Mouse (Mus musculus): ENCODE results near the gene Bves.
"Not testable (repeated sequence)": the region's sequence is repeated elsewhere in the genome, so short reads cannot be mapped to it uniquely, and the experiment has no call there.

Bves gene

DNA sequence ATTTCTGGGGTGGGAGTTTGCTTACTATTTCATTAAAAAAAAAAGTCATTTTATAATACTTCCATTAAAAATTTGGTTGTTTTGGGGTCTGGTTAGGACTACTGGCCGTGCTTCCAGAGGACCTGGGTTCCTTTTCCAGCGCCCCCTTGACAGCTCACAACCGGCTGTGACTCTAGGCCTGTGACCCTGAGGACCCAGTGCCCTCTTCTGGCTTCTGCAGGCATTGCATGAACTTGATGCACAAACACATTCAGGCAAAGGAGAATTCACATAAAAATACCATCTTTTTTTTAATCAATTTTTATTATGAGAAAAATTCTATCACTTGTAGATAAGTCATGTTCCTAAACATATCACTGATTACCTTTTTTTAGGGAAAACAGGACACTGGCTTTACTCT lies 12.6 kb downstream of the Bves start:
- CTCF ChIA-PET = not testable (repeated sequence)

DNA sequence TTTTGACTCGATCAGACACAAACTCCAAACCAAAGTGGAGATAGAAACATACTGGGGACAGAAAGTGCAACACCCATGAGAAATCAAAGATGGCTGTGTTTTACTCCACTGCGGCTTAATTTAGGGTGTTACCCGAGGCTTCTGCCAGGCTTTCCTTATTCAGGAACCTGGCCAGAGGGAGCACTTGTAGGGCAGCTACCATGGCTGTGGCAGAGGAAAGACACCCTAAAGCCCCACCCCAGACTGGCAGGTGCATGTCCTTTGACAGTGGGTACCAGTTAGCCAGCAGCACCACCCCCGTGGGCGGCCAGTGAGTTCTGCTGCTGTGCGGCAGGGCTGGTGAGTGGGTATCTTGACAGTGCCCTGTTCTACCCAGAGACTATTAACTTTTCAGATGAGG lies 20.5 kb downstream of the Bves start:
- CTCF ChIA-PET = no interaction called here

DNA sequence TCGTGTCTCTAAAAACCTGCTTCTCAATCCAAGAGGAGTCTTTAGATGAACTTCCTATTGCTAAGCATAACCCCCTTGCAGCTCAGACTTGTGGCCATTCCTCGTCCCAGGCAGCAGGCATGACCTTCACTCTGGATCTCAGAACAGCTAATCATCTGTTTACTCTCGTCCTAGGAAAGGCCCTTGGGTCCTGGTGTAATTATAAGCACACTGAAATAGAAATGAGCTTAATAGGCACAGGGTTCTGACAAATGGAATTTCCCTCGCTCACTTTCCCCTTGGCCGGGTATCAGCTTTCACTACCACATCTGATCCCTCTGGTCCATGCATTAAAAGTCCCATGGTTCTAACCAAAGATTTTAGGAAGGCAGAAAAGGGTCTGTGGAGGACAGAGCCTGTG lies 27.8 kb downstream of the Bves start:
- CTCF ChIA-PET = interaction anchor here (0.6 kb wide), 1 partner anchor 1212 kb away, joined by 5 read pairs; no protein-coding TSS in a partner anchor

DNA sequence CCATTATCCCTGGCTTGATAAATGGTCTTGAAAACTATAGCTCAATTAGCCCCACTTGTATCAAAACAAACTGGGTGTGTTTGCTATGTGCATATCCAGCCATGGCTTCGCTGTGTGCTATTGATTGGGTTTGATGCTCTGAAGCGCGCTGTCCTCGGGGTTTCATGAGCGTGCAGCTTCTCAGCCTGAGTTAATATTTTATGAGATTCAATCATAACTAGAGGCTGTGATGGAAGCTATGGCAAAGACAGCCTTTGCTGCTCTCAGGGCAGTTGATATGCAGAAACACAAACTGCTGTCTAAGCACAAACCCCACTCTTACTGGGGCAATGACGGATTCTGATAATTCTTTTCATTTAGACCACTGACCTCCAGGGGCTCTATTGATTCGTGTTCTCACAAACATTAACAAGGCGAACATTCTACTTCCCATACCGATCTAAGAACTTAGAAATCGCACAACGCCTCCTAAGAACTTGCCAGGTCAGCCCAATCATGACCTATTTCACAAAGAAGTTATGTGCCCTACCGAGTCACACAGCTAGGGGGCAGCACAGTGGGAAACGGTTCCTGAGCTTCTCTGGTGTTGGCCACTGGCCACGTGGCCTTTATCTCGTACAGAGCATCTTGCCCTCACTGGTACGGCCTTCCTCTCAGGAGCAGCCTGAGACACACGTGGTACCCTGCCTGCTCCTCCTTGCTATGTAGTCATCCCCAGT lies 31.6 kb downstream of the Bves start:
- CTCF ChIA-PET = no interaction called here

DNA sequence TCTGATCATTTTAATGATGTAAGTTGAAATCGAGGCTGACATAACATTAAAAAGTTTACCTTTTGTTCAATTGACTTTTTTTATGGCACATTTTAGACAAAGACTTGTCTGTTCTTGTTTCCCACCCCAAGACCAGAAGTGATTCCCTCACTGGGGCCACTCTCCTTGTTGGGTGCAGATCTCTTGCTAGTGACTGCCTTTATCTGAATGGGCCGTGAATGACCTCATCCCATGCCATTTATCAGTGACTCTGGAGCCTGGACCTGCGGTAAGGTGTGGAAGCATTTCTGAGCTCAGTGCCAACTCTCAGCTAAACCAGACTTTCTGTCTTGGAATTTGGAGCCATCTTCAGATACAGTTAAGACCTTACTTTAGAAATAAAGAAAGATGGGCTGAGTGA lies 34.1 kb downstream of the Bves start:
- CTCF ChIA-PET = no interaction called here

DNA sequence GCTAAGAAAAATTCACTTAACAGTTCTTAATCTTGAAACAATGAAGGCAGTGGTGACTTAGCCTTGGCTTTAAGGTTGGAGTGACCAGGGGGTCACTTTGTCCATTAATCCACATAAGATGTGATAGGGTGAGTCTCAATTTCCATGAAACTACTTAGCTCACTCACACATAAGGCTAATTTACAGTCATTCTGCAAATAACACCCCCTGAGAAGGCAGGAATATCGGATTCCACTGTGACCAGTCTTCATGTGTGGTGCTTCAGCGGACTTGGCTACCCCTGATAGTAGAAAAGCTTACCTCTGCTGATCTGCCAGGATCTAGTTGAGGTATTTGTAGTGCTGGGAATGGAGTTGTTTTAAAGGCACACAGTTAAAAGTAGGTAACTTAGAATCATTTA lies 35.0 kb downstream of the Bves start:
- CTCF ChIA-PET = interaction anchor here (0.5 to 0.6 kb wide), 2 partner anchors 14 to 331 kb away, joined by 3 to 6 read pairs; no protein-coding TSS in a partner anchor

DNA sequence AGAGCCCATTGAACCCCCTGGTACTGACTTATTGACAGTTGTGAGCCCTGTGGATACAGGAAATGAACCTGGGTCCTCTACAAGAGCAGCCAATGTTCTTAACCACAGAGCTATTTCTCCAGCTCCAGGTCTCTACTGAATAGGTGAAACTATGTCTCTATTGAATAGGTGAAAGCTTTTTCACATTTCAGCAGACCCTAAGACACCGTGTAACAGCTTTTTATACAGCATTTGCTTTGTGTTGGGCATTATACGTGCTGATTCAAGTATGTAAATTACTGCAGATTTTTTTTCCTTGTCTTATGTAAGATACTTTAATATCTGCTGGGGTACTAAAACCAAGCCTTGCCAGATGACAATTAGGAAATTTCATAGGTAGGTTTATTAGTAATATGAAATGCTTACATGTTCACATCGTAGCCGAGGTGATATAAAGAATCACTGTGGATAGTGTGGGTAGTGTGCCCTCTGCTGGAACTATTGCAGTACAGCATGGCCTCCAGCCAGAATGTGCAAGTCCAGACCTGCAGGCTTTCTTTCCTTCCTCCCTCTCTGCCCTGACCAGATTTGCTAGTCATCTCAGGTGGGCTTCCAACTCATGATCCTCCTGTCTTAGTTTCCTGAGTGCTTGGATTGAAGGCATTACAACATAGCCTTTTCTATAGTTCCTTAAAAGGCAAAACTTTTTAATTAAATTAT lies 37.6 kb downstream of the Bves start:
- CTCF ChIA-PET = interaction anchor here (0.5 to 1.6 kb wide), 3 partner anchors 265 to 299 kb away, joined by 3 to 7 read pairs (median 3); no protein-coding TSS in a partner anchor

- CTCF ChIA-PET = no interaction called here
Observed at GRCm38 (mm10) chr10:45378269-45378668, 42.7 kb downstream of the Bves start.

GRCm38 (mm10) chr10:45381937-45382636 lies 46.5 kb downstream of the Bves start:
- CTCF ChIA-PET = interaction anchor here (0.6 kb wide), 1 partner anchor 298 kb away, joined by 4 read pairs; no protein-coding TSS in a partner anchor

- CTCF ChIA-PET = interaction anchor here (0.6 kb wide), 1 partner anchor 298 kb away, joined by 4 read pairs; no protein-coding TSS in a partner anchor
Observed at GRCm38 (mm10) chr10:45382637-45382958, 47.0 kb downstream of the Bves start.

GRCm38 (mm10) chr10:45398211-45398610 lies 62.6 kb downstream of the Bves start:
- CTCF ChIA-PET = no interaction called here

DNA sequence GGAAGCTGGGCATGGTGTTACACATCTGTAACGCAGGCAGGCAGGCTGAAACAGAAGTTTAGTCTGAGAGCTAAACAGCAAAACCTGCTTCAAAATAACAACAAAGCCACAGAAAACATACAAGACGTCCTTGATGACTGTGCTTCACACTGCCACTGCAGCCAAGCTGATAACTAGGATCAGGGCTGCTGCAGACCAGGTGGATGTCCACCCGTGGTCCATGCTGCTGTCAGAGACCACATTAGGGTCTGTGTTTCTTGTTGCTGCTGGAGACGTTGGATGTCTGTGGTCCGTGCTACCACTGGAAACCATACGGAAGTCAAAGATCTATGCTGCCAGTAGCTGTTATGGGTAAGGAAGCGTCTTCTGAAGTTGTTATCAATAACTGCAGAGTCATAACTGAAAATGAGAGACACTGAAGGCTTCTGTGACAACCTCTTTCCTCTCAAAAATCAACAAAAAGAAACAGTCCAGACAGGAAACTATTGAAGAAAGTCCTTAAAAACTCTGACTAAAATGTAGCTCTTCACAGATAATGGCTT lies 64.2 kb downstream of the Bves start:
- CTCF ChIA-PET = no interaction called here

DNA sequence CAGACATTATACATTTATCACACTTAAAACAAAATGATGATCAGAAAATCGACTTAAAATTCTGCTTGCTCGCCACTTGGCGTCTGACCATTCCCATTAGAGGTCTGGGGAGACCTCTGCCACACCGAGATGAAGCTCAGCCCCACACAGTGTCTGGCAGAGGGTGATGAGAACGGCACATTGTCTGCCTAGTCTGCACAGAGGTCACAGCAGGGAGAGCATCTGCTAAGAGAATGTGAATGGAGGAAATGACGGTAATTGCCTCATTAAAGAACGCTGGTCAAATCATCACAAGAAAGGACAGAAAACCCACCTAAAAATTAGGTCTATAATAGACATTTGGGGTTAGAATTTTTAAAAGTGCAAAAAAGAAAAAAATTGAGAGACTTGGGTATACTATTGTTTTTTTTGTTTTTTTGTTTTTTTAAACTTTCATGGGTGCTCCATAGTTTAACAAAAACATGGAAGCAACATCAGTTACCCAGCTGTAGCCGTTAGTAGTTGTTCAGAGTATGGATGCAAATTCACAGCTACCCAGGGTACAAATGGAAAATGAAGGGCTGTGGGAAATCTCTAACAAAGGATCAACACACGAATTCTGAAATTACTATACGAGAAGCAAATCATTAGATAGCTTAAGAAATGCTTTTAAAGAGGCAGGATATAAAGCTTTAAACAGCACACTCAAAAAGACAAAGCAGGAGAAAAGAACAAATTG lies 75.2 kb downstream of the Bves start:
- CTCF ChIA-PET = no interaction called here

DNA sequence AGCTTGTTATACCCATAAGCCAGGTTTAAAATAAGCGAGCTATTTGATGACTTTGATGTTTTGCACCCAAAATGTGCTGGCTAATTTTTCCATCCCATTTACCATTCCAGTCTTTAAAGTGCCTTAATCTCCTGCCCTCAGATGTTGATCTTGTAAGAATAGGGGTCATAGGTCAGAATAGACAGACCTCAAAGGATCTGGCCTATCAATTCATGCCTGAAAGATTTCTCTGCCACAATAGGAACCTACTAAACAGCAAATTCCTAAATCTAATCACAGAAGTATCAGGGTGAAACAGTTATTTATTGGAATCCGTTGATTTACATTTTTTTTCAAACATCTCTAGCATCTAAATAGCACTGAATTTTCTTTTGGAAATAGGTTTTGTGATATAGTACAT lies 76.2 kb downstream of the Bves start:
- CTCF ChIA-PET = no interaction called here

DNA sequence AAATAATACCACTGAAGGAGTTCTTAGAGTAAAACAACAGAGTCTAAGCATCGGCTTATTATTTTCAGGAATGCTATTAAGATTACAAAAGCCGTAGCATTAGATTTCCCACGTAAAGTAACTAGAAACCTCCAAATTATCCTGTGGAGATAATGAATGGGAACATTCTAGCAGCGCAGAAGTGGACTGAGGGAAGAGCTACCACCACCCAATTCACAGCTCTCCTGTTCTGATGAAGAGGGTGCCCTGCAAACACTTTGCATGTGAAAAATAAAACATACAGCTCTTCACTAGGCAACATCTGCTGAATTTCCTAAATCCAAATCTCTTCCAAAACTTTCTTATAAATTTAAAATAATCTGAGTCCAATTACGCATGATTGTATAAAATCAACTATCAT lies 76.6 kb downstream of the Bves start:
- CTCF ChIA-PET = no interaction called here
